Mouse (Mus musculus): ENCODE results near the gene Sept7.

- TF ChIP-seq CTCF (IDR thresholded peaks at IDR 0.05; ENCODE audit: low read depth) (no peak), EP300 (IDR thresholded peaks at IDR 0.05; ENCODE audit: low read depth) (no peak)
These were observed 88.2 kb downstream of the Sept7 start for GRCm38 (mm10) chr9:25340412-25340811.
